Mouse (Mus musculus) limb, embryonic 14.5 days (tissue): ENCODE data around the gene Bend4. TPM values are rescaled to one million over a fixed set of nuclear protein-coding genes. Genes with fewer than 3 reads are reported as not detected.

ENCODE experiments used
- ATAC-seq: fragments of 200-750 bp; cut with Nextera tagmentation; 2 replicates; pipeline ENCODE4 v1.8.0; 2017; ENCODE audit warnings: low read depth, moderate number of reproducible peaks, moderate TSS enrichment; ENCODE audit not compliant: low FRiP score
- DNase-seq: peaks from one replicate; pipeline ENCODE4 v3.0.0-alpha.2; 2015; ENCODE audit warnings: low spot score
- H3K27ac ChIP-seq: fragments of 300-500 bp; sonication (generic); replicated peaks from 2 replicates; pipeline ENCODE4 v1.5.1; 2014; ENCODE audit warnings: low read depth, mild to moderate bottlenecking, low read length, moderate library complexity, mixed read lengths
- H3K27me3 ChIP-seq: fragments of 300-500 bp; sonication (generic); 2 replicates; pipeline ENCODE4 v1.6.1; 2014; ENCODE audit warnings: low read length, mixed read lengths; ENCODE audit not compliant: control insufficient read depth, insufficient read depth
- H3K36me3 ChIP-seq: fragments of 300-500 bp; sonication (generic); 2 replicates; pipeline ENCODE4 v1.6.1; 2014; ENCODE audit warnings: mild to moderate bottlenecking, low read length, moderate library complexity, mixed read lengths; ENCODE audit not compliant: control insufficient read depth, insufficient read depth
- H3K4me1 ChIP-seq: fragments of 300-500 bp; sonication (generic); 2 replicates; pipeline ENCODE4 v1.6.1; 2014; ENCODE audit warnings: antibody characterized with exemption, low read length, mixed read lengths; ENCODE audit not compliant: control insufficient read depth, insufficient read depth
- H3K4me2 ChIP-seq: fragments of 300-500 bp; sonication (generic); replicated peaks from 2 replicates; pipeline ENCODE4 v1.6.1; 2014; ENCODE audit warnings: low read depth, mild to moderate bottlenecking, low read length, moderate library complexity; ENCODE audit not compliant: severe bottlenecking
- H3K4me3 ChIP-seq: fragments of 300-500 bp; sonication (generic); replicated peaks from 2 replicates; pipeline ENCODE4 v1.5.1; 2014; ENCODE audit warnings: low read length
- H3K9ac ChIP-seq: fragments of 300-500 bp; sonication (generic); 2 replicates; pipeline ENCODE4 v1.6.1; 2014; ENCODE audit warnings: mild to moderate bottlenecking, low read depth, low read length, moderate library complexity; ENCODE audit not compliant: severe bottlenecking
- H3K9me3 ChIP-seq: fragments of 300-500 bp; sonication (generic); 2 replicates; pipeline ENCODE4 v1.6.1; 2016; ENCODE audit warnings: low read length; ENCODE audit not compliant: control insufficient read depth
- POLR2A ChIP-seq: fragments of 200-500 bp; IDR thresholded peaks from 2 replicates; pipeline ENCODE4 v1.8.0; 2012; ENCODE audit warnings: inconsistent platforms, mild to moderate bottlenecking, moderate library complexity, borderline replicate concordance; ENCODE audit not compliant: insufficient read depth, insufficient read length; ENCODE audit errors: extremely low read depth
- WGBS: fragments of 180-500 bp; shearing (Covaris S2); extraction: QIAGEN DNeasy Blood & Tissue Kit; methylation state at CpG from one replicate; pipeline ENCODE4 v1.1.7; 2014; 5-methylcytosine and 5-hydroxymethylcytosine counted together
- polyA plus RNA-seq, 2 experiments: library from polyadenylated mRNA; depleted of rRNA in 1 of 2; stranded (reverse) in 1 of 2; unstranded in 1 of 2; fragments of >200 nt; fragmentation: Nextera tagmentation in 1 of 2; extraction: Ambion mirVana in 1 of 2; gene quantifications; 2 replicates each; pipeline versions ENCODE4 v1.2.1 to v1.2.3; 2012 to 2014

Bend4 gene
- polyA plus RNA-seq, 2 experiments: 2.1 to 3.6 TPM

- no peak for TF ChIP-seq POLR2A
- peaks cover 14% of the 10 kb centered on the region for H3K27me3 ChIP-seq
These were observed 1.4 kb downstream of the Bend4 start for GRCm38 (mm10) chr5:67426478-67427442.

GRCm38 (mm10) chr5:67426011-67426410, 2.1 kb downstream of the Bend4 start:
- H3K36me3 ChIP-seq: no peaks in the 10 kb centered on the region
- H3K4me3 ChIP-seq: peak overlapping the region; percentile 71
- no peak for DNase-seq
- H3K9me3 ChIP-seq: no peaks in the 10 kb centered on the region
- H3K9ac ChIP-seq: 0 out of 2 replicates have a peak overlapping the region, but pooled peaks have one; percentile 71
- H3K4me2 ChIP-seq: peak overlapping the region; percentile 92
- peaks cover 14% of the 10 kb centered on the region for H3K27me3 ChIP-seq
- 16% methylated on average over 5 of the region's 5 CpGs for WGBS
- ATAC-seq: no peak
- H3K4me1 ChIP-seq: no peaks in the 10 kb centered on the region; the same call in 1 of the 2 replicates
- no peak overlapping the region for H3K27ac ChIP-seq
- TF ChIP-seq POLR2A: no peak

More at GRCm38 (mm10) chr5:67426478-67427442, 1.4 kb downstream of the Bend4 start:
- peak overlapping the region; percentile 71 for H3K9ac ChIP-seq
- no peaks in the 10 kb centered on the region for H3K36me3 ChIP-seq
- DNase-seq (no peak), ATAC-seq (peak; percentile 29)
- peak overlapping the region; percentile 92 for H3K4me2 ChIP-seq
- WGBS: 1% methylated on average over 68 of the region's 121 CpGs
- H3K4me1 ChIP-seq: no peaks in the 10 kb centered on the region; the same call in 1 of the 2 replicates
- no peaks in the 10 kb centered on the region for H3K9me3 ChIP-seq
- no peak overlapping the region for H3K27ac ChIP-seq
- peak overlapping the region; percentile 71 for H3K4me3 ChIP-seq

- ATAC-seq (no peak), DNase-seq (no peak)
- no peak overlapping the region for H3K27ac ChIP-seq
- H3K4me1 ChIP-seq: no peaks in the 10 kb centered on the region; the same call in 1 of the 2 replicates
- 27% methylated on average over 3 of the region's 3 CpGs for WGBS
- H3K36me3 ChIP-seq: no peaks in the 10 kb centered on the region
- no peak for TF ChIP-seq POLR2A
- H3K9me3 ChIP-seq: no peaks in the 10 kb centered on the region
- H3K9ac ChIP-seq: no peak overlapping the region
- no peak overlapping the region for H3K4me2 ChIP-seq
- H3K27me3 ChIP-seq: peaks cover 14% of the 10 kb centered on the region
- no peak overlapping the region for H3K4me3 ChIP-seq
These were observed 3.5 kb downstream of the Bend4 start for GRCm38 (mm10) chr5:67424636-67425035.

- 89% methylated on average over 2 of the region's 2 CpGs for WGBS
- no peak overlapping the region for H3K27ac ChIP-seq
- H3K27me3 ChIP-seq: peaks cover 14% of the 10 kb centered on the region
- H3K9ac ChIP-seq: no peak overlapping the region
- no peak overlapping the region for H3K4me3 ChIP-seq
- H3K36me3 ChIP-seq: no peaks in the 10 kb centered on the region
- H3K4me1 ChIP-seq: no peaks in the 10 kb centered on the region; the same call in 1 of the 2 replicates
- H3K9me3 ChIP-seq: no peaks in the 10 kb centered on the region
- H3K4me2 ChIP-seq: no peak overlapping the region
- ATAC-seq (no peak), DNase-seq (no peak)
- no peak for TF ChIP-seq POLR2A
These were observed 4.1 kb downstream of the Bend4 start for GRCm38 (mm10) chr5:67423963-67424362.

- DNase-seq: no peak
- Histone ChIP-seq H3K4me1 (no peaks in the 10 kb centered on the region; the same call in 1 of the 2 replicates), H3K9ac (no peak overlapping the region), H3K4me2 (no peak overlapping the region), H3K27me3 (peaks cover 14% of the 10 kb centered on the region), H3K9me3 (no peaks in the 10 kb centered on the region), H3K36me3 (no peaks in the 10 kb centered on the region), H3K4me3 (no peak overlapping the region), H3K27ac (no peak overlapping the region)
- TF ChIP-seq POLR2A: no peak
- 69% methylated on average over 9 of the region's 9 CpGs for WGBS
- ATAC-seq: no peak
These were observed 4.8 kb downstream of the Bend4 start for GRCm38 (mm10) chr5:67423326-67423725.
